Mouse (Mus musculus): Measurements from ENCODE around the gene Snu13. TPM values are rescaled to one million over a fixed set of nuclear protein-coding genes. Genes with fewer than 3 reads are reported as not detected.

The Snu13 gene
- total RNA-seq, 1 experiment: 293 TPM

DNA sequence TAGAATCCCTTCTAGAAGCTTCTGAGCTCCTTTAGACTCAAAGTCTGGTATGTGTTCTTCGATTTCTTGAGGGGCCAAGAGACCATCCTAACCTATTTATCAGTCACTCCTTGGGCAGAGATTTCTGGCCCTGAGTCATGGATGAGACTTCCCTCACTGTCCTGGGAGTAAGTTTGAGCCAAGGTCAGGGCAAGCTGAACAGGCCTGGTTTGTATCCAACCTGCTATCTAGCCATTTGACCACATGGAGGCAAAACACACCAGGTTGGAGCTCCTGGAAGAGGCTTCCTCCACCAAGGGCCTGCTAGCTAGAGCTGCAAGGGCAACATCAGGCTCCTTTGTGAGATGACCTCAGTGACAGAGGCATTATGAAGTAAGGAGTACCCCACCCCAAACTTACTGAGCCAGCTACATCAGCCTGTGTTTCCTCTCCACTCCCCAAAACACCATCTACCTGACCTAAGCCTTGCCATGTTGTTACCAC lies 11.4 kb upstream of the Snu13 start, which contains the start of gene 4930407I10Rik:
4930407I10Rik (plus strand) TSS at position 433 of the 483 bp plus-strand sequence.
- Histone ChIP-seq H3K4me1 (ENCODE audit: control insufficient read depth in 2 of 2, insufficient read depth in 2 of 2, low read length in 2 of 2, poor library complexity in 1 of 2) (no peaks in the 10 kb centered on the region), H3K9ac (ENCODE audit: insufficient read depth, low read depth, low read length, poor library complexity, severe bottlenecking) (no peak within 1 kb of the TSS), H3K36me3 (ENCODE audit: control insufficient read depth, insufficient read depth, low read length, poor library complexity, severe bottlenecking) (no peaks in the 10 kb centered on the region), H3K27ac (ENCODE audit: insufficient read depth, low read depth, low read length, poor library complexity, severe bottlenecking) (no peak within 1 kb of the TSS; the same call in 1 of the 2 replicates), H3K4me3 (ENCODE audit: insufficient read depth in 1 of 2, low read depth in 1 of 2, low read length in 2 of 2, poor library complexity in 1 of 2, severe bottlenecking in 1 of 2) (no peak within 1 kb of the TSS), H3K9me3 (ENCODE audit: control insufficient read depth, insufficient read depth, low read depth, low read length) (no peaks in the 10 kb centered on the region)
- DNase-seq (ENCODE audit: low read depth, low spot score): no peak
- TF ChIP-seq ZNF384 (IDR thresholded peaks at IDR 0.05; ENCODE audit: low read depth, low read length) (no peak), MAFK (IDR thresholded peaks at IDR 0.05; ENCODE audit: insufficient read depth, low read depth, low read length) (no peak), HCFC1 (IDR thresholded peaks at IDR 0.05; ENCODE audit: borderline replicate concordance, insufficient read depth, low read length) (no peak), ZC3H11A (IDR thresholded peaks at IDR 0.05; ENCODE audit: borderline replicate concordance, low read depth, low read length) (no peak), CHD2 (IDR thresholded peaks at IDR 0.05; ENCODE audit: low read depth, low read length) (no peak)
- in situ Hi-C loops (cut with MboI; ENCODE audit: low sequenced_read_pairs in 2 of 2, unreplicated experiment in 2 of 2): loop anchor here in 1 of 2 experiments (25.0 kb wide), 1 partner anchor 179 kb away; the partner anchor contains the start of gene Cenpm

DNA sequence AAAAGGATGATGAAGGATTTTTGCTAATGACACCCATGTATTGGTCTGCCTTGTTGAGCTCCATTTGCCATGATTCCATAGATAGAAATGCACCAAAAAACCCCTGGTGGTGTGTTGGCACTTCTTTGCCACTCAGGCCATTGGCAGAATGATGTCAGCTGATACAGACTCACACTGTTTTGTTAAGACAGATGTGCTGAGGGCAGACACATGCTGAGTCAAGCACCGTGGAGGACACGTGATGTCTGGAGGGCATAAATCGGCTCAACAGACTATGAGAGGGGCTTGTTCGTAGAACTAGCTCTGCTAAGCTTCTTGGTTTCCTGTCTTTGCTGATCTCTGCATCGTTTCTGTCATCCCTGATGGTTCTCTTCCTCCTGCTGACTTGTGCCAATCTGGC lies 5.1 kb upstream of the Snu13 start:
- no peak overlapping the region for H3K9ac ChIP-seq (ENCODE audit: insufficient read depth, low read depth, low read length, poor library complexity, severe bottlenecking)
- no peak overlapping the region for H3K27ac ChIP-seq (ENCODE audit: insufficient read depth, low read depth, low read length, poor library complexity, severe bottlenecking)
- no peak overlapping the region for H3K4me3 ChIP-seq (ENCODE audit: insufficient read depth in 1 of 2, low read depth in 1 of 2, low read length in 2 of 2, poor library complexity in 1 of 2, severe bottlenecking in 1 of 2)
- H3K9me3 ChIP-seq (ENCODE audit: control insufficient read depth, insufficient read depth, low read depth, low read length): no peaks in the 10 kb centered on the region
- H3K36me3 ChIP-seq (ENCODE audit: control insufficient read depth, insufficient read depth, low read length, poor library complexity, severe bottlenecking): no peaks in the 10 kb centered on the region
- no peak for TF ChIP-seq MAFK (IDR thresholded peaks at IDR 0.05; ENCODE audit: insufficient read depth, low read depth, low read length)
- no peak for TF ChIP-seq CHD2 (IDR thresholded peaks at IDR 0.05; ENCODE audit: low read depth, low read length)
- TF ChIP-seq HCFC1 (IDR thresholded peaks at IDR 0.05; ENCODE audit: borderline replicate concordance, insufficient read depth, low read length): no peak
- TF ChIP-seq ZNF384 (IDR thresholded peaks at IDR 0.05; ENCODE audit: low read depth, low read length): no peak
- TF ChIP-seq ZC3H11A (IDR thresholded peaks at IDR 0.05; ENCODE audit: borderline replicate concordance, low read depth, low read length): no peak
- no peak for DNase-seq (ENCODE audit: low read depth, low spot score)
- H3K4me1 ChIP-seq (ENCODE audit: control insufficient read depth in 2 of 2, insufficient read depth in 2 of 2, low read length in 2 of 2, poor library complexity in 1 of 2): no peaks in the 10 kb centered on the region
- in situ Hi-C loops (cut with MboI; ENCODE audit: low sequenced_read_pairs in 2 of 2, unreplicated experiment in 2 of 2): loop anchor here in 1 of 2 experiments (25.0 kb wide), 1 partner anchor 185 kb away; the partner anchor contains the start of gene Cenpm

- in situ Hi-C loops (cut with MboI; ENCODE audit: low sequenced_read_pairs in 2 of 2, unreplicated experiment in 2 of 2): no loop called here
- peak overlapping the region; percentile 72; the same call in 1 of the 2 replicates for H3K27ac ChIP-seq (ENCODE audit: insufficient read depth, low read depth, low read length, poor library complexity, severe bottlenecking)
Measured at GRCm38 (mm10) chr15:82046246-82046891, 1.0 kb downstream of the Snu13 start.

DNA sequence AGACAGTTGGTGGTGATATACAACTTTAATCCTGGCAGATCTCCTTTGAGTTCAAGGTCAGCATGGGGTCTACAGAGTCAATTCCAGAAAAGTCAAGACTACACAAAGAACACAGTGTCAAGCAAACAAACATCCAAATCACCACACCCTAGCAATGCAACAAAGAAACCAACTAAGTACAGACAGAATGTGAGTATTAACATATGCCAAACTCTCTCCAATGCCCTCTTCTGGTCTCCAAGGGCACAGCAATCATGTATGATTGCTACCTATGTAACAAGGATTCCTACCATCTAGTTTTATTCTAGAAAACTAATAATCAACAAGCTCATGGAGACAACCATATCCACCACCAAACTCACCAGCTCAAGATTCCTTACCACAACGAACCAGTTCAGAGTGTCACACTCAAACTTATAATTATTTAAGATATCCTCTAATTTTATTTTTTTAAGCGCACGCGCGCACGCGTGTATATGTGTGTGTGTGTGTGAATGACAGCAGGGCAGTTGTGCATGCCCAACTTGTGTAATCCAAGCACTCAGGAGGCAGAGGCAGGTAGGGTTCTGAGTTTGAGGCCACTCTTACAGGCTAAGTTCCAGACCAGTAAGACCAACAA lies 3.1 kb downstream of the Snu13 start:
- no peak overlapping the region; a peak in 1 of 4 replicates for H3K4me3 ChIP-seq (ENCODE audit: insufficient read depth in 1 of 2, low read depth in 1 of 2, low read length in 2 of 2, poor library complexity in 1 of 2, severe bottlenecking in 1 of 2)
- TF ChIP-seq CHD2 (IDR thresholded peaks at IDR 0.05; ENCODE audit: low read depth, low read length): no peak
- TF ChIP-seq ZNF384 (IDR thresholded peaks at IDR 0.05; ENCODE audit: low read depth, low read length): no peak
- no peak for TF ChIP-seq ZC3H11A (IDR thresholded peaks at IDR 0.05; ENCODE audit: borderline replicate concordance, low read depth, low read length)
- TF ChIP-seq HCFC1 (IDR thresholded peaks at IDR 0.05; ENCODE audit: borderline replicate concordance, insufficient read depth, low read length): no peak
- no peak for TF ChIP-seq MAFK (IDR thresholded peaks at IDR 0.05; ENCODE audit: insufficient read depth, low read depth, low read length)
- no peak for DNase-seq (ENCODE audit: low read depth, low spot score)

More at GRCm38 (mm10) chr15:82046246-82046891, 1.0 kb downstream of the Snu13 start:
- H3K9me3 ChIP-seq (ENCODE audit: control insufficient read depth, insufficient read depth, low read depth, low read length): no peaks in the 10 kb centered on the region
- peak overlapping the region; percentile 92 for H3K9ac ChIP-seq (ENCODE audit: insufficient read depth, low read depth, low read length, poor library complexity, severe bottlenecking)
- H3K4me1 ChIP-seq (ENCODE audit: control insufficient read depth in 2 of 2, insufficient read depth in 2 of 2, low read length in 2 of 2, poor library complexity in 1 of 2): peaks cover 0 to 2% of the 10 kb centered on the region in 2 experiments; a peak in 3 of 4 replicates
- peaks cover 13% of the 10 kb centered on the region for H3K36me3 ChIP-seq (ENCODE audit: control insufficient read depth, insufficient read depth, low read length, poor library complexity, severe bottlenecking)
- DNase-seq (ENCODE audit: low read depth, low spot score): no peak
- peak overlapping the region; percentile 86 to 99 for H3K4me3 ChIP-seq (ENCODE audit: insufficient read depth in 1 of 2, low read depth in 1 of 2, low read length in 2 of 2, poor library complexity in 1 of 2, severe bottlenecking in 1 of 2)
- no peak for TF ChIP-seq CHD2 (IDR thresholded peaks at IDR 0.05; ENCODE audit: low read depth, low read length)
- no peak for TF ChIP-seq ZC3H11A (IDR thresholded peaks at IDR 0.05; ENCODE audit: borderline replicate concordance, low read depth, low read length)
- TF ChIP-seq MAFK (IDR thresholded peaks at IDR 0.05; ENCODE audit: insufficient read depth, low read depth, low read length): no peak
- TF ChIP-seq ZNF384 (IDR thresholded peaks at IDR 0.05; ENCODE audit: low read depth, low read length): no peak
- no peak for TF ChIP-seq HCFC1 (IDR thresholded peaks at IDR 0.05; ENCODE audit: borderline replicate concordance, insufficient read depth, low read length)

More for the DNA sequence above, 3.1 kb downstream of the Snu13 start:
- Histone ChIP-seq H3K9me3 (ENCODE audit: control insufficient read depth, insufficient read depth, low read depth, low read length) (no peaks in the 10 kb centered on the region), H3K9ac (ENCODE audit: insufficient read depth, low read depth, low read length, poor library complexity, severe bottlenecking) (no peak overlapping the region), H3K36me3 (ENCODE audit: control insufficient read depth, insufficient read depth, low read length, poor library complexity, severe bottlenecking) (peaks cover 25% of the 10 kb centered on the region), H3K4me1 (ENCODE audit: control insufficient read depth in 2 of 2, insufficient read depth in 2 of 2, low read length in 2 of 2, poor library complexity in 1 of 2) (peaks cover 0 to 2% of the 10 kb centered on the region in 2 experiments; a peak in 3 of 4 replicates), H3K27ac (ENCODE audit: insufficient read depth, low read depth, low read length, poor library complexity, severe bottlenecking) (no peak overlapping the region; the same call in 1 of the 2 replicates)
- in situ Hi-C loops (cut with MboI; ENCODE audit: low sequenced_read_pairs in 2 of 2, unreplicated experiment in 2 of 2): no loop called here

Measured in ES-E14 (cell line).